Mouse (Mus musculus) lung, postnatal 14 days (tissue): ENCODE measurements around the gene Fgf8.

Experiments
- DNase-seq: peaks from one replicate; pipeline ENCODE4 v3.0.0; 2021

Gene Fgf8

GRCm38 (mm10) chr19:45748206-45748605, 5.5 kb upstream of the Fgf8 start:
- DNase-seq = no peak

- peak; percentile 91 for DNase-seq
Measured at GRCm38 (mm10) chr19:45747028-45747867, 4.5 kb upstream of the Fgf8 start.

- peak; percentile 80 for DNase-seq
Measured at GRCm38 (mm10) chr19:45746153-45747020, 3.7 kb upstream of the Fgf8 start.

- DNase-seq = no peak
Measured at GRCm38 (mm10) chr19:45745344-45746152, 2.8 kb upstream of the Fgf8 start.

- no peak for DNase-seq
Measured at GRCm38 (mm10) chr19:45743619-45744018, 904 bp upstream of the Fgf8 start.

- DNase-seq = no peak
Measured at GRCm38 (mm10) chr19:45742984-45743575, 365 bp upstream of the Fgf8 start.

GRCm38 (mm10) chr19:45741431-45742217, 1.1 kb downstream of the Fgf8 start:
- DNase-seq = no peak

GRCm38 (mm10) chr19:45740817-45741216, 1.9 kb downstream of the Fgf8 start:
- DNase-seq = no peak

- DNase-seq = no peak
Measured at GRCm38 (mm10) chr19:45740233-45740632, 2.5 kb downstream of the Fgf8 start.

GRCm38 (mm10) chr19:45738521-45738920, 4.2 kb downstream of the Fgf8 start:
- no peak for DNase-seq

- no peak for DNase-seq
Measured at GRCm38 (mm10) chr19:45737846-45738484, 4.8 kb downstream of the Fgf8 start.

GRCm38 (mm10) chr19:45737208-45737845, 5.4 kb downstream of the Fgf8 start:
- no peak for DNase-seq

GRCm38 (mm10) chr19:45736855-45737207, 5.9 kb downstream of the Fgf8 start:
- peak; percentile 54 for DNase-seq

- DNase-seq = no peak
Measured at GRCm38 (mm10) chr19:45736241-45736640, 6.5 kb downstream of the Fgf8 start.

- no peak for DNase-seq
Measured at GRCm38 (mm10) chr19:45734762-45735161, 8.0 kb downstream of the Fgf8 start.

GRCm38 (mm10) chr19:45734191-45734590, 8.5 kb downstream of the Fgf8 start:
- no peak for DNase-seq

- DNase-seq = no peak
Measured at GRCm38 (mm10) chr19:45733564-45733963, 9.2 kb downstream of the Fgf8 start.

- DNase-seq = no peak
Measured at GRCm38 (mm10) chr19:45731658-45732057, 11.1 kb downstream of the Fgf8 start.

GRCm38 (mm10) chr19:45730042-45730441, 12.7 kb downstream of the Fgf8 start:
- no peak for DNase-seq

- DNase-seq = no peak
Measured at GRCm38 (mm10) chr19:45727231-45727630, 15.5 kb downstream of the Fgf8 start.
